Mouse (Mus musculus) heart, postnatal 4 days (tissue): ENCODE measurements around the gene Pou6f1. TPM values are rescaled to one million over a fixed set of nuclear protein-coding genes. Genes with fewer than 3 reads are reported as not detected.
"Not testable (repeated sequence)": the region's sequence is repeated elsewhere in the genome, so short reads cannot be mapped to it uniquely, and the experiment has no call there.

ENCODE experiments used
- DNase-seq: peaks from one replicate; pipeline ENCODE4 v3.0.0; 2021
- total RNA-seq, 2 experiments: library from RNA; stranded (reverse); gene quantifications; 2 replicates each; pipeline ENCODE4 v1.2.3; 2021

Gene Pou6f1
- total RNA-seq = 10 to 100 TPM; 26.3 to 29.3 TPM

DNA sequence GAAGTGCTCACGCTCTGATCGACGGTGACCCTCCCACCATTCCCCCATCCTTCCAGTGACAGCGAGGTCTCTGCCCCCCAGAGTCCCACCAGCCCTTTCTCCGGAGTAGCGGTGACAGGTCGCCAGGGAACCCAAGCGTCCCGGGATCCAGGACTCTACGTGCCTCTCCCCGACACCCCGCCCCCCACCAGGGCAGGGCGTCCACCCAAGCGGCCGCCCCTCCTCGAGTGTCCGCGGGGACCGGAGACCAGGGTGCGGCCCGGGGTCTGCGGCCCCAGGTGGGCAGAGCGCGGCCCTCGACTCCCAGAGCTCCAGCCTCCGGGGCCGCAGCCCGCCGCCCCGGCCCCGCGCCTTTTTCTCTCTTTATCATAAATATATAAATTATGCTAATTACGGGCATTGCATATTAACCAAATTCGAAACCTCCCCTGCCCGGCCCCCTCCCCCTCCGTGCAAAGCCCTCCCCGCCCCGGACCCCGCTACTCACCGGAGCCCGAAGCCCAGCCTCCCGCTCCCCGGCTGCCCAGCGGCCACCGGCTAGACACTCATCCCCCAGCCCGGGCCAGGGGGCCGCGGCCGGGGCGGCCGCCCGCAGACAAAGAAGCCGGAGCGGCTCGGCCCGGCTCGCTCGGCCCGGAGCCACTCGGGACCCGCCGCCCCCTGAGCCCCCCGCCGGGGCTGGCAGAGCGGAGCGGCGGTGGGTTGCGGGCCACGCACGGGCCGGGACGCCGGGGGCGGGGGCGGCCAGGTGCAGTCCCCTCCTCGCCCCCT lies at the start of gene Pou6f1:
TSS of gene Pou6f1 (minus strand) at position 709 of the 771 bp plus-strand sequence.
- peak; percentile 70 for DNase-seq

DNA sequence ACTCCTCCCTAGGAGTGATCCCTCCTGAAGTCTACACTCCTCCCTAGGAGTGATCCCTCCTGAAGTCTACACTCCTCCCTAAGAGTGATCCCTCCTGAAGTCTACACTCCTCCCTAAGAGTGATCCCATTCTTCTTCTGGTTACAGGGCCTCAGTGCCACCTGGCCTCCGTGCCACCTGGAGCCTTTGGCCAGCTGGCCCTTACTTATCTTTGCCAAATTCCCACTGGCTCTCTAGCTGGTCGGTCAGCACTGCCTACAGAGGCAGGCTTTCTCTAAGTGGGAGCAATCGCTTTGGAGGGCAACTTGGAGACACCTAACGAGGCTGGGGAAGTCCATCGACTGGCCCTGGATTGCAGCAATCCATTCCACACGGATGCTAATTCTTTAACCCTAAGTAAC lies 46.4 kb upstream of the Pou6f1 start:
- DNase-seq = no peak

DNA sequence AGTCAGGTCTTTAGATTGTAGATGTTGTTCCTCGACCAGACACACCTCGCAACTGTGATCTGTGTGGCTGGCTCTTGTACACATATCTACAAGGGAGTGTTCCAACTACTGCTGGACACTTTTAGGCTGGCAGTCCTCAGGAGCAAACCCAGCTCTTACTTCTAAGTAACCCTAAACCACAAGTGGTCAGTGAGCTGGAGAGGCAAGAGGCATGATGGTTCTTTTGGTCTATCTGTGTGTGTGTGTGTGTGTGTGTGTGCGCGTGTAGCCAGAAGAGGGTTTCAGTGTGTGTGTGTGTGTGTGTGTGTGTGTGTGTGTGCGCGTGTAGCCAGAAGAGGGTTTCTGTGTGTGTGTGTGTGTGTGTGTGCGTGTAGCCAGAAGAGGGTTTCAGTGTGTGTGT lies 42.7 kb upstream of the Pou6f1 start:
- DNase-seq = no peak

DNA sequence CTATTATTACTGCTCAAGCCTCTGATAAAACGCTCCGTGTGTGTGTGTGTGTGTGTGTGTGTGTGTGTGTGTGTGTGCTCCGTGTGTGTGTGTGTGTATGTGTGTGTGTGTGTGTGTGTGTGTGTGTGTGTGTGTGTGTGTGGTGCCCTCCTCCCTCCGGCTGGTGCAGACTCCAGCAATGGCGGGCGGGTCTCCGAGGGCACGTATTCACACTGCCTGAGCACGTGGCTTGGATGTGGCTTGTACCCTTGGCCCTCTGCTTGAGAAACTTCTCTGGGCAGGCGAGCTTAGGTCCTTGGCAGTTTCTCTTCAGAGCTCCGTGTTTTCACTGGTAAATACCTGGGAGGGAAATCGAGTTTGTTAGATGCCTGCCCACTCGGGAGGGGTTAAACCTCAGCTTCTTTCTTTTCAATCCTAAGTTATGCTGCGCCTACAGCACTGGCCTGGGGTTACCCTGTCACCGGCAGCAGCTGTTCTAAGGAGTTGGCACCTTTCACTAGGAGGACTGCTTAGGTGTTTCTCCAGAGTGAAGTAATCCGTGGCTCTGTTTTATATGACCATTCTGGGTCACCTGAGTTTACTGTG lies 41.5 kb upstream of the Pou6f1 start:
- peak; percentile 21 for DNase-seq

DNA sequence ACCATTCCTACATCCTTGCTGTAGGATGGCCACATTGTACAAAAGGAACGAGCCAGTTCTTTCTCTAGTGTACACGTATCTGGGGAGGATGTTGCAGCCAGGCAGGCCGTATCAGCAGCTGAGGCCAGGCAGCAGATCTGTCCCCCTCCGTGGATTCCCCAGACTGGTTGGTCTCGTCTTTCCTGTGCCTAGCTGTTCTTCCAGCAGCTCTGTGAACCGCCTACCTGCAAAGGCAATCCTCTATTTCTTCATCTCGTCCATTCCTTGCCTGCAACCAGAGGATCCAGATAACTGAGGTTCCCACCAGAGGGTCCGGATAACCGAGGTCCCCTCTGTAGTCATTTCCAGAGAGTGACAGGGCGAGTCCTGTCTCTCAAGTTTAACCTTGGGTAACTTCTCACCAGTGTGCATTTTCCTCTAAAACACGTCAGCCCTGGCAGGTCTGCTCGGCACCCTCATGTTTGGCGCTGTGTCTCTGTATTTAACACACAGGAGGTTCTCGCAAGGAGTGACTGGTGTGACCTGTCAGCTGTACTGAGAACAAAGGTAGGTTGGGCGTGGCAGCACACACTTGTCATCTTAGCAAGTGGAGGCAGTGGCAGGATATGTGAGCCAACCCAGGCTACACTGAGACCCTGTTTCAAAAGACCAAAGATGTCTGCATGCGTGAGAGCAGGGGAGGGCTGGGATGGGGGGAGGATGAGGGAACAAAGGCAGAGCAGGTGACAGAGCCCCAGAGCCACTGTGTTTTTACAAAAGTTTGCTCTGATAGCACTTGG lies 40.4 kb upstream of the Pou6f1 start:
- DNase-seq = no peak

DNA sequence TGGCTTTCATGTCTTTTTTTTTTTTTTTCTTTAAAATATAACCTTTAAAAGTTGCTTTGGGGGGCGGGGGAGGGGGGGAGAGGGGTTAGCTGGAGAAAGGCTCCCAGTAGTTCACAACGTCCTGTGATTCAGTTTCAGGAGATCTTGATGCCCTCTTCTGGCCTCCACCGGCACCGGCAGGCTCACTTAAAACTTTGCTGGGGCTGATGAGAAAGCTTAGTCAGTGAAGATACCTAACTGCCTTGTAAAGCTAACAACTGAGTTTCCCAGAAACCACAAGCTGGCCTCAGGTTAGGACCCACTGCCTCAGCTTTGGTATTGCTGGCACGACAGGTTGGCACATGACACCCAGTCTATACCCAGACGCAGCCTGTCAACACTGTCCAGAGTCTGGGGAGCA lies 37.9 kb upstream of the Pou6f1 start:
- peak; percentile 59 for DNase-seq

DNA sequence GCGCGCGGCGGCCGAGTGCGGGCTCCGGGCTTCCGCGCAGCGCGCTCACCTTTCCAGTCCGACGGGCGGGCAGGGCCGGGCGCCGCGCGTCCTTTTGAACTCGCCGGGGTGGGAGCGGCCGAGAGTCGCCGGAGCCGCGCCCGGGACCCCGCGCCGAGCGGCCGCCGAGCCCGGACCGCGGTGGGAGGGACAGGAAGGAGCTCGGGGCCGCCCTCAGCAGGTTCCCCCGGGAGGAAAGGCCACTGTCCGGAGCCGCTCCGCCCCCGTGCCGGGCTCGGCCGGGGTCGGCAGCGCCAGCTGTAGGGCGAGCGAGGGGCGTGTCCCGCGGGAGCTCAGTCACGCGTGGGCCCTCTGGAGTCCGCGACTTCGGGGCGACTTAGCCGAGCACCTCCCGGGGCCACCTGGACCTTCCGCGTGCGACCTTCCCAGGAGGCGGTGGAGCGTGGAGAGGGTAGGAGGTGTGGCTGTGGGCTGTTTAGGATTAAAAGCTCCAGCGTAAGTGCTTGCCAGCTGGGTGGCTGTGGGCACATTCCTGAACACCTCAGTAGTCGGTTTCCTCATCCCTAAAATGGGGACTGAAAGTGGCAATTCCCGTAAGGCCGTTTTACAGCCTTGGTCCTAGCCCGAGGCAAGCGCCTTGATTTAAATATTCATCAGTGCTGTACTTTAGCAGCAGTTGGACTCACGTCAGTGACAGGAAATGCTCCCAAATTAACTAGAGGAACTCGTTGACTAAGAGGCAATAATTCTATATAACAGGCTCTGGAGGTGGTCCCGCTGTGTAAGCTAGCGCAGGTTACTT lies 37.1 kb upstream of the Pou6f1 start, which contains the start of gene Smagp:
TSS of gene Smagp (minus strand) at position 241 of the 802 bp plus-strand sequence.
- peak; percentile 71 for DNase-seq

DNA sequence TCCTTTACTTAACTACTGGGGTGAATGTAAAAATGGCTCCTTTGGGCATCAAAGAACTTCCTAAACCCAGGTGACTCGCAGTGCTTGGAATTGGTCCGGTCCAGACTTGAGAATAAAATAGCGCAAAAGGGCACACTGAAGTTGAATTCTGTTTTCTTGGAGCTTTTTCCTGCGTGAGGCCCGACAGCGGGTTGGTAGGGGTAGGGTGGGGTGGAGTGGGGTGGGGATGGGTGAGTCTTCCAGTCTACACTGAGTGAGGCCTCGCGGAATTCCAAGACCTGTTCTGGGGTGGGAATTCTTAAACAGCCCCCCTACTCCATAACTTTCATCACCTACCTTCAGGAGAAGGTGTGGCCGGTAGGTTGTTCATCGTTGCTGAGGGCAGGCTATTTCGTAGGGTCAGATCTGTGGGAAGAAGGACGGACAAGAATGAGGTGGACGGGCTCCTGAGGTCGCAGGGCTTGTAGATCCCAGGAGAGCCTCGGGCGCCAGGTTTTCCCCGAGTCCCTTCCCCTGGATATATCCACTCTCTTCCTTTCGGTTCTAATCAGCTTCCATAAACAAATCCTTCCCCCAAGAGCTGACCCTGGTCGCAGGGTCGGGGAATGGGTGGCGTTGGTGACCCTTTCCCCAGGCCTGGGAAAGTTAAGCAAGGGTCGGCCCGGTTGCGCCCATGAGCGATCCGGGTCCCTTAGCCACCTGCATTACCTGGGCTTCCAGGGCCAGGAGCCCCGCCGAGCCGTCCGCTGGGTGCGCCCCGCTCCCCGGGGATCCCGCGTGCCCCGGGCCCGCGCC lies 36.3 kb upstream of the Pou6f1 start:
- no peak for DNase-seq

DNA sequence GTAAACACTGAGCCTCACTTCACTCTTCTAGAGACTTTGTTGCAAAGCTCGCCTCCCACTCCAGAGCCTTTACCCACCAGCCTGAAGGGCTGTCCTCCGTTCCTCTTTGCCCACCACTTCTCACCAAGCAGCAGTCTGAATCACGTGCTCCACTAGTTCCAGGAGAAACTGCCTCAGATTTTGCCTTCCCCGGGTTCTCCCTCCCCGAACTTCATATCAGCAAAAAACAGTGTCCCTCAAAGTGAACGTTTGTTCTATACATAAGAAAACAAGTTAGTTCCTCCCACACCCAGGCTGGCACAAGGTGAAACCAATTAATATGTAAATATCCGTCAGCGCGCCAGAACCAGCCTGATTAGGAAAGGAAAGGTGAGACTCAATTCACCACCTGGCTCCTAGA lies 35.5 kb upstream of the Pou6f1 start:
- DNase-seq = no peak

DNA sequence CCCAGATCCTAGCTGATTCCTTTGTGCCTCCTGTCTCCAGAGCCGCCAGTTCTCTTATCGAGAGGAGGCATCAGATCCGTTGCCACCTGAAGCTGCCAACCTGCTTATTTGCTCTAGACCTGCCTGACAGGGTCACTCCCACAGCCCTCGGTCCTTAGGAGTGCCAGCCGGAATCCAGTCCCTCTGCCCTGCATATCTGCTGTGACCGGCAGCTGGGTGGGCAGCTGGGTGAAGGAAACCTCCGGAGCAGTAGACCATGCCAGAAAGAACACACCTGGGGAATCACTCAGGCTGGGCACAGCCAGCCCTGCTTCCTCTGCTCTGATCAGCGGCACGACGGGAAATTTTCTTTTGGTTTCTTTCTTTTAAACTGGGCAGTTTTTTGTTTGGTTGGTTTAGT lies 33.6 kb upstream of the Pou6f1 start:
- no peak for DNase-seq

DNA sequence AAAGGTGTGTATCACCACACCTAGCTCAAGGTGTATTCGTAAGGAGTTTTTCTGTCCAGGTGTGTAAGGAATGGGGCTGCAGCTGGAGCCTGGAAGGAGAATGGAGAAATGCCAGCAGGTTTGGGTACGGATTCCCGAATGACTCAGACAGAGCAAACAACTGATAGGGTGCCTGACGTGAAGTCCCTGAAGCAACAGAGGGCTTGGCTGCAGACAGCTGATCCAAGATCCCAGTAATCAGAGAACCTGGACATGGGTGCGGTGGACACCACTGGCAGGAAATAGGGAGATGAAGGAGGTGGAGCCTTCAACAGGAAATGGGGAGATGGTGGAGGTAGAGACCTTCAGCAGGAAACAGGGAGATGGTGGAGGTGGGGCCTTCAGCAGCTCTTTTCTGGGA lies 32.5 kb upstream of the Pou6f1 start:
- no peak for DNase-seq

DNA sequence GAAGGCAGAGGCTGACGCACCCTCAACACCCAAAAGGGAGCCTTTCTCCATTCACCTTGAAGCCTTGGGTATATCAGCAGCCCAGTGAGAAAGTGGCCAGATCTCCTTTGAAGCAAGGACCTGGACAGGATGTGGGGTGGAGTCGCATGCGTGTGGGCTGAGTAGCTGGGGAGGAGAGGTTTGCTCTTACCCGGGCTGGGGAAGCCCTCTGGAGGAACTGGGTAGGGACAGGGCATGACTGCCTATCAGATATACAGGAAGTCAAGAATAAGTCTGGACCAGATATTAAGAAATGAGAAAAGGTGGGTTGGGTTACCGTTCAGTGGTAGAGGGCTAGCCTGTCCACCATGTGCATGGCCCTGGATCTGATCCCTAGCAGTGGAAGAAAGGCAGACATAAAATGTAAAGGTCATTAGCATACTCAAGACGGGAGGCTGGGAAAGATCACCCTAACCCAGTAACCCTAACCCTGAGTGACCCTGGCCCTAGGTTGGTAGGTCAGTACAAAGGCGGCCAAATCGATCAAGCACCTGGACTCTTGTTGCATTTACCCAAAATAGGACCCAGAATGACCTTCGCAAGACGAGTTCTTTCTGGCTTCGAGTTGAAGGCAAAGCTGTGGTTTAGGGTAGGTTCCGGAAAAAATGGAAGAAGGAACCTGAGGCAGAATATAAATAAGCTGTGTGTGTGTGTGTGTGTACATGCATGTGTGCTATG lies 31.8 kb upstream of the Pou6f1 start:
- no peak for DNase-seq

DNA sequence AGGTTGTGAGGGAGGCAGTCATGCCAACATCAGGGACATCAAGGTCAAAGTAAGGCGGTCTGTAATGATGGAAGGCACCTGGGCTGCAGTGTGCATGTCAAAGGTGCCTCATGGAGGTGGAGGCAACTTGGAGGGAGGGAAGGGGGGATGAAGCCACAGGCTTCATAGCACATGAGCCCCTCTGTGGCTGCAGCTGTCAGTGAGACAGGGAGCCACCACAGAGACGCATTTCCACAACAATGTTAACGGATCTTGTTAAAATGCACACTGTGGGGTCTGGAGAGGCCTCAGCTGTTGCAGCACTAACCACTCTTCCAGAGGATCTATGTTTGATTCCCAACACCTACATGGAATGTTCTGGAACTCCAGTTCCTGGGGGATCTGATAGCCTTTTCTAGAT lies 30.3 kb upstream of the Pou6f1 start:
- no peak for DNase-seq

DNA sequence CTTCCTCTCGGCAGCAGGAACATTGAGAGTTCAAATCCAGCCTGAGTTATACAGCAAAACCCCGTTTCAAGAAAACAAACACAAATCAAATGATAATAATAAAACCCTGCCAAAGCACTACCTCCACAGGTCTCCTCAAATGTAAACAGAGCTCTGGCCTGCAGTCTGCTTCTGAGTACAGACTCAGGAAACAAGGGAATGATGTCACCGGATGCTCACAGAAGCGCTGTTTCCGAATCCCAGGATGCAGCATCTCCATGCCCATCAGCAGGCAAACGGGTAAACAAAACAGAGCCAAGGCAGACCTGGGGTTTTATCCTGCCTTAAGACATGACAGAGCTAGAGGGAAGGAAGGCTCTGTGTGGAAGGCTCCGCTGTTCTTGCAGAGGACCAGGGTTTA lies 29.0 kb upstream of the Pou6f1 start:
- no peak for DNase-seq

DNA sequence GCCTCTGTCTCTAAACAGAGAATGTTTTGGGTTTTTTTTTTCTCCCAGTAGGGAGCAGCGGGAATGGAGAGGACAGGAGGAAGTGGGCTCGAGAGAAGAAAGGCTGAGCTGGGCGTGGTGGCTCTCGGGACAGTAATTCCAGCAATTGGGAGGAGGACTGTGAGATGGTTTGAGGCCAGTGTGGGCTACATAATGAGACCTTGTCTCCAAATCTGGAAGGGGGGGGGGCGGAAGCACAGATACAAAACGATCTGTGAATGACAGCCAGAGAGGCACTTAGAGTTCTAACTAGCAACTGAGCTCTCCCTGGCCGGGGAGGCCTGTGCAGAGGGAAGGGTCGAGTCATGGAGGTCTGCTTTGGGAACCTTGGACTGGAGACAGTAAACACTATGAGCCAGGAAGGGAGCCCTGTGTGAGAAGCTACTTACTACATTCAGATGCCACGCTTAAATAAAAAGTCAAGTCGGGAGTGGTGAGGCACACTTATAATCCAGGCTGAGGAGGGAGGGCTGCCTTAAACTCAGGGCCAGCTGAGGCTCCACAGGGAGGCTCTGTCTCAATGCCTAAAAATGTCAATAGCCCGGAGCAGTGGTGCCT lies 28.1 kb upstream of the Pou6f1 start:
- no peak for DNase-seq

DNA sequence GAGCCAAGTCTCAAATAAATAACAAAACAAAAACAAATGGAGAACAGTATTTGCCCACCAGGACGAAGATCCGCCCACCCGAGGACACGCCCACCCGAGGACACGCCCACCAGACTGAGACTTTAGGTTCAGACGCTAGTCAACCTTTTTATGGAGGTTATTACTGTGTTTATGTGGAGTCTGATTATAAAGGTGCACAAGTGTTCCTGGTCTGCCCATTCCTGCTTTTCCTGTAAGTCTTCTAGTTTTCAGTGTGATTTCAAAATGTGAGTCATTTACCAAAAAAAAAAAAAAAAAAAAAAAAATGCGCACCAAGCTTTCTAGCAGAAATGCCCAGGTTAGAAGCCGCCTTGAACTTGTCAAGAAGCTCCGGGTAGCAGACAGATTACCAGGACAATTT lies 27.5 kb upstream of the Pou6f1 start:
- no peak for DNase-seq

DNA sequence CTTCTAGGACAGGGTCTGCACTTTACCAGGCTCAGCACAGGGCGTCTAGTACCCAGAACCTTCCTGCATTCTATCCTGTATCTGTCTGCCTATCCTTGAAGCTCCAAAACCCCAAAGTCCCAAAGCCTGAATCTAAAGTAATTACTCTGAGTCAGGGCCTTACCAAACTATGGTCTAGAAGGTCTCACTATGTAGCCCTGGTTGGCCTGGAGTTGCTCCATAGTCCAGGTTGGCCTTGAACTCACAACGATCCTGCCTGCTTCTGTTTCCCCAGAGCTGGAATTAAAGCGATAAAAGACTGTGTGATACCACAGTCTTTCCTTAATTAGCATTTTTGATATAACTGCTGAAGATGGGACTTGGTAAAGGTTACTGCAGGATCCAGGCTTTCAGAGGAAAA lies 24.7 kb upstream of the Pou6f1 start:
- no peak for DNase-seq

DNA sequence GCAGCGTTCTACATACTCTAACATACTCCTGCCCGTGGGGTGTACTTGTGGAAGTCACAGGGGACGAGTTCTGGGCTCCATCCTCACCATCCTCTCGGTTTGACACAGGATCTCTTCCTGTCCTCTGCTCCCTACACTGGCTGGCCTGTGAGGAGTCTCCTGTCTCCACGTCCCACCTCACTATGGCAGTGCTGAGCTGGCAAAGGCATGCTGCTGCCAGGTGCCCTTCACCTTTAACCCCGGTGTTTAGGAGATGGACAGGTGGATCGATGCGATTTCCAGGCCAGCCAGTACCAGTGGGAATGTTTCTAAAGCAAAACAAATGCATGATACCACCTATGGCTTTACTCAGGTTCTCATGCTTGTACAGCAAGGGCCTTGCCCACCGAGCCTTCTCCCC lies 24.0 kb upstream of the Pou6f1 start:
- no peak for DNase-seq

DNA sequence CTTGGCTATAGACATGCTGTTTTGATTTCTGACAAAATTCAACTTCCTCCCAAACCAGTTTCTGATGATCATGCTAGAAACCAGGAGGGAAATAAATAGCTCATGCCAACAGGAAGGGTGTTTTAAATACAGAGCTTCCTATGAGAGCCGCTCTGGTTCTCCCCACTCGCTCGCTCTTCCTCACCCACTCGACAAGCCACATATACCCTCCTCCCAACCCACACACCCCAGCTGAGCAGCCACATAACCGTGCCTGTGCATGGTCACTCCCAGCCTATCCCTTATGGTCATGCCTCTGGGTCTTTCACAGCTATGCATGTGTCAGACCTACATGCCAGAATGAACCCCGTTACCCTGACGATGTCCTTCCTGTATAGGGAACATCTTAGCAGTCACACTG lies 22.4 kb upstream of the Pou6f1 start:
- no peak for DNase-seq

DNA sequence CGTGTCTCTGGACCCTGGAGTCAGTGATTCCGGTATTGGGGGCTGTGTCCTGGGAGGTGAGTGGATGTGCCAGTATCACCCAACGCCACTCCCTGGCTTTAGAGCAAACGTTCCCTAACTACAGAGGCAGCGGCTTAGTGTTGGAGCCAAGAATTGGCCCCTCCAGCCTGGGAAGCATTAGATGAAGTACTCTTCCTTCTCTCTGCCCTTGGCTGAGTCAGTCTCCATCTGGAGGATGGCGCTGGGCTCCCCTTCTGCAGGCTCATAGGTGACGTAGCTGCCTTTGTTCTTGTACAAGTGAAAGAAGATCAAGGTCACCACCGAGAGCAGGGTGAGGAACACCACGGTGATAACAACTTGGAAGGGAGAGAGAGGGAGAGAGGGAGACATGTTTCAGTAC lies 21.9 kb upstream of the Pou6f1 start:
- not testable (repeated sequence) for DNase-seq

DNA sequence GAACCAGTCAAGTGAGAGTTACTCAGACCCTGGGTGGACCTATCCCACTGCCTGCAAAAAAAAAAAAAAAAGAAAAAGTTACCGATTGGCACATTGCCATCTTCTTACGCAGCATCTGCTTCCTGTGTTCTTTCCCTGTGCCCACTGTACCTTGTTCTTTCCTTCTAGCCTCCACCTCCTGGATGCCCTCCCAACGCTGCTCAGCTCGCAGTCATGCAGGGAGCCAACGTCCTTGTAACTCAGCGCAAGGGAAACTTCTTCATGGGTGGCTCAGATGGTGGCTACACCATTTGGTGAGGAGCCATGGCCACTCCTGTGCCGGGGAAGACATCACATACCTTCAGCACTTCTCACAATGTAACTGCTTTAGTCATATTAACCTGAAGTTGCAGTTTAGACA lies 19.4 kb upstream of the Pou6f1 start:
- no peak for DNase-seq
